Mouse (Mus musculus): Measurements from ENCODE around the gene Shld2. TPM values are rescaled to one million over a fixed set of nuclear protein-coding genes. Genes with fewer than 3 reads are reported as not detected.

Shld2 gene
- total RNA-seq, 2 experiments from 2014 or later: 6.7 to 8.6 TPM

Other genes starting within 250 kb of the Shld2 start
- 1 to 10 TPM; 2.6 to 3.7 TPM for gene Anxa8, start 224.5 kb downstream of the Shld2 start, total RNA-seq (2021)
- not detected for gene A630023A22Rik, start 207.7 kb downstream of the Shld2 start, total RNA-seq (2021)
- gene Npy4r, start 158.0 kb downstream of the Shld2 start, total RNA-seq (2021): under 1 TPM; 0.14 TPM
- under 1 TPM; 0.08 to 0.17 TPM for gene Gprin2, start 108.8 kb downstream of the Shld2 start, total RNA-seq (2021)
- under 1 TPM; 0.65 to 0.92 TPM for gene Syt15, start 90.9 kb downstream of the Shld2 start, total RNA-seq (2021)
- gene Glud1, start 234 bp upstream of the Shld2 start, total RNA-seq (2021): 100 to 1,000 TPM; 140 to 154 TPM
- not detected for gene Fam25c, start 44.9 kb upstream of the Shld2 start, total RNA-seq (2021)
- gene Sncg, start 64.3 kb upstream of the Shld2 start, total RNA-seq (2021): 1 to 10 TPM; 5.6 to 7.5 TPM
- gene Mmrn2, start 65.0 kb upstream of the Shld2 start, total RNA-seq (2021): 10 to 100 TPM; 33.7 to 44.0 TPM
- gene Bmpr1a, start 192.8 kb upstream of the Shld2 start, total RNA-seq (2021): 10 to 100 TPM; 60.5 to 71.4 TPM
- not detected for gene 9230112D13Rik, start 212.3 kb upstream of the Shld2 start, total RNA-seq (2021)

Data from heart, postnatal 36 days (tissue).